Mouse (Mus musculus) heart, adult 2 months (tissue): ENCODE data around the gene Lrrc4.

Experiments used
- CTCF ChIP-seq: fragments of 200-600 bp; IDR thresholded peaks from 2 replicates; pipeline ENCODE4 v1.8.1; 2022; ENCODE audit warnings: antibody characterized with exemption, mild to moderate bottlenecking, moderate library complexity
- POLR2A ChIP-seq: fragments of 200-500 bp; IDR thresholded peaks from 2 replicates; pipeline ENCODE4 v1.6.1; 2011; ENCODE audit warnings: mild to moderate bottlenecking, low read depth, low read length, control low read depth; ENCODE audit not compliant: insufficient read depth

- TF ChIP-seq CTCF, result no peak
- no peak for TF ChIP-seq POLR2A
These were observed 44.4 kb downstream of the Lrrc4 start for GRCm38 (mm10) chr6:28787133-28787532.
